Mouse (Mus musculus): ENCODE measurements at regions not wholly inside any gene's neighbourhood (a gene's known extent, or its start where the extent isn't known, plus 50 kb on each side); places are given as distances from the start of the nearest gene placed in this dataset.
A peak's percentile ranks its signal among the peaks of the same experiment; 100 is the strongest.

DNA sequence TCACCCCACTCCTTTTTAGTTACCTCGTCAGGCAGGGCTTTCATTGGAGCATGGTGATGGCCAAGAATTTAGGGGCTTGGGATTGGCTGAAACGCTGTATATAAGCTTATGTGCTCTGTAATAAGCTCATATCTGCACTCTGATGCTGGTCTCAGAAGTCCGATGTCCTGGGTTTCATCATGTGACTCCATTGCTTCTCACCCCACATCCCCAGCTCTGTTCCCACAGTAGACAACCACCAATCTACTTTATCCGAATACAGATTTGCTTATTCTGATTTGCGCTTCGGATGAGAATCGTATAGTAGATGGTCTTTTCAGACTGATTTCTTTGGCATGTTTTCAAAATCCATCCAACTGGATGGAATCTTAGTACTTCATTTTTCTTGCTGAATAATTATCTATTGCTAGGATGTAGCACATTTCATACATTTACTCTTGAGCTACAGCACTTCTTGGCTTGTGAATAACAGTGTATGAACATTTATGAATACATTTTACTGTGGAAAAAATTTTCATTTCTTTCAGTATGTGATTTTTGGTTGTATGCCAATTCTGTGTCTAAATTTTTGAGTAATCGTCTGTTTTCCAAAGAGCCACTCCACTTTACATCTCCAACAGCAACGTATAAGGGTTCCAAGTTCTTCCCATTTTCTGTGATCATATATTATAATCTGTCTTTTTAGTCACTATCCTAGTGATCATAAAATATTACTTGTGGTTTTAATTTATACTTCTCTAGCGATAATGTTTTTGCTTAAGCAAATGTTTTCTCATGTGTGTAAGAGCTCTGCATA, 185.7 kb downstream of the Hace1 start:
- DNase-seq (ENCODE audit: low read depth), result peak; percentile 32
- no peak for TF ChIP-seq POLR2A (IDR thresholded peaks at IDR 0.05; ENCODE audit: borderline replicate concordance, extremely low read depth, insufficient read depth, insufficient read length, poor library complexity, severe bottlenecking)

DNA sequence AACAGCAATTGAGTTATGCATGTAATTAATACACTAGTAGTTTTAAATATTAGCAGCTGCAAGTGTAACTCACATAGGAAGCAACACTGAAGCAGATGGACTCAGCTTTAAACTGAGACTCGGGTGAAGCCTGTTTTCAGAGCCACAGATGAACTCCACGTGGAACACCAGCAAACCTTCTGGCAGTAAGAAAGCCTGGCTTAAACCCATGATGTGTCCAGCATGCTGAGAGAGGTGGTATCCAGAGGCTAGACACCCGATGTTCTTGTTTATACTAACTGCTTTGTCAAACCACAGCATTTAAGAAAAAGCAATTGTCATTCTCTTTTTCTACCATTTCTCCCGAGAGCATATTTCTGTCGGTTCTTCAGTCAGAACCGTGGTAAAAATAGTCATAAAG, 202.1 kb downstream of the Hace1 start:
- peak; percentile 12 for DNase-seq (ENCODE audit: low read depth)
- TF ChIP-seq CTCF (IDR thresholded peaks at IDR 0.05; ENCODE audit: borderline replicate concordance, extremely low read depth, insufficient read depth, insufficient read length), result no peak
- TF ChIP-seq POLR2A (IDR thresholded peaks at IDR 0.05; ENCODE audit: borderline replicate concordance, extremely low read depth, insufficient read depth, insufficient read length, poor library complexity, severe bottlenecking), result no peak

DNA sequence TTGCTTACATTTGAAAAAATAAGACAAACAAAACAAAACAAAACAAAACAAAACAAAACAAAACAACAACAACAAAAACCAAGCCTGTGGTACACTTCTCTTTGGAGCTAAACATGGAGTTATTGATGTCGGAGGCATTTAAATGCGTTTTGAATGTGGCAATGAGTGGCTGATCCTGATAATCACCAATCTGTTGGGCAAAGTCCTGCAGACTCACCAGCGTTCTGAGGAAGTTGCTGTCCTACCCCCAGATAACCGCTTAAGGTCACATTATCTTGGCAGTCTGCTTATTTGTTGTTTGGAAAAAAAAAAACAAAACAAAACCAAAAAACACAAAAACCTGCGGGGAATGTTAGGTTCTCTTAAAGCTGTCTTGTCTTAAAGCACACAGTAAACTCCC, 205.4 kb downstream of the Hace1 start:
- TF ChIP-seq POLR2A (IDR thresholded peaks at IDR 0.05; ENCODE audit: borderline replicate concordance, extremely low read depth, insufficient read depth, insufficient read length, poor library complexity, severe bottlenecking) (no peak), CTCF (IDR thresholded peaks at IDR 0.05; ENCODE audit: borderline replicate concordance, extremely low read depth, insufficient read depth, insufficient read length) (no peak)
- no peak for DNase-seq (ENCODE audit: low read depth)

DNA sequence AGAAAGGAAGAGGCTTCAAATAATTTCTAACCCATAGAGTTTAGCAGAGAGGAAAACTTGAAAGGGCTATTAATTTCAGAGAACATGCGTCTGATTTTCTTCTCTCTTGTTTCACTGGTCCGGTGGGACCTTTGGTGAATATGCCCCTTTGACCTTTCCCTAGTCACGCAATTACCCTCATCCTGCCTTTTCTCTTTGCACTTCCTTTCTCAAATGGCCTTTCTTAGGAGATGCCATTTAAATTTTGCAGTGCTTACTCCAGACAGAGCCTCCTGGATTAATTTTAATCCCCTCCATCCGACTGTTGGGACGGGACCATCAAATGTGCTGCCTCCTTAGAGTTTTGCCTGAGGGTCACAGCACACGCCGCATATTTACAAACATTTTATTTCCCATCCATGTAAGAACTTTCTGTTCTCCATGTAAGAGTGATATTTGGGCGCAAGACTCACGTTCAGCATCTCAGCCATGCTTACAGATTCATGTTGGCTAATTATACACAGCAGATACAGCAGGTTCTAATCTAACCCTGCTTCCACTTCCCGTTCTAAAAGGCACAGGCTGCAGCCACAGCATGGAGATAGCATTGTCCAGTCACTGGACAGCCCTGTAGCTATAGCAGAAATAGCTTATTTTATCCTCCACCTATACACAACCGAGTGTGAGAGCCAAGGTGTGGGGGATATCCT, 206.0 kb downstream of the Hace1 start:
- TF ChIP-seq CTCF (IDR thresholded peaks at IDR 0.05; ENCODE audit: borderline replicate concordance, extremely low read depth, insufficient read depth, insufficient read length) (no peak), POLR2A (IDR thresholded peaks at IDR 0.05; ENCODE audit: borderline replicate concordance, extremely low read depth, insufficient read depth, insufficient read length, poor library complexity, severe bottlenecking) (no peak)
- DNase-seq (ENCODE audit: low read depth), result peak; percentile 9

DNA sequence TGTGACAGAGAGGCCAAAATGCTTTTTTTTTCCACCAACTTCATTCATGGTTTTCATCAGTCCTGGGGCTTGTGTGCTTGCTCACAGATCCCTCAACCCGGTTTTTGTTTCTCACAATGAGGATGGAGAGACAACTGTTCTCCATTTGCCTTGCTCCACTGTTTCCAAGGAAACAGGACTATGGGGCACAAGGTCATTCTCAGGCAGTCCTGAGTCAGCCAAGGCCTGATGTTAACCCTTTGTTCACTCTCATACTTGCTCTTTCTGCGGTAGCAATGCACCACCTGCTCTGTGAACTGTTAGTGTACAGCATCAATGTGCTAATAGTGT, 206.5 kb downstream of the Hace1 start:
- no peak for TF ChIP-seq CTCF (IDR thresholded peaks at IDR 0.05; ENCODE audit: borderline replicate concordance, extremely low read depth, insufficient read depth, insufficient read length)
- TF ChIP-seq POLR2A (IDR thresholded peaks at IDR 0.05; ENCODE audit: borderline replicate concordance, extremely low read depth, insufficient read depth, insufficient read length, poor library complexity, severe bottlenecking), result no peak
- peak; percentile 31 for DNase-seq (ENCODE audit: low read depth)

DNA sequence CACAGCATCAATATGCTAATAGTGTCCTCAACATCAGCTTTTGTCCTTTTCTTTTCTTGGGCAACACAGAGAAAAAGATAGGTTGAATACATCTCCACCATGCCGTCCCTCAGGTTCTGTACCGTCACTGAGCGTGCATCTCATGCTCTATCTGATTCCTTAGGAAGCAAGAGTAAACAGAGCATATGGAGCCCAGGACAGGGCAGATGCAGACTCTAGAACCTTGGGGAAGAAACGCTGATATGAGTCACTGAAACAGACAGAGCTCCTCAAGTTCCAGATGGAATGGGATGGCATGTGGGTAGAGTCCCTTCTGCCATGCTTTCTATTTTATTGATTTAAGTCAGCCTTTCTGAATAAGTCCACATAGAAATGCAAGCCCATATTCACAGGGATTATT, 206.9 kb downstream of the Hace1 start:
- TF ChIP-seq CTCF (IDR thresholded peaks at IDR 0.05; ENCODE audit: borderline replicate concordance, extremely low read depth, insufficient read depth, insufficient read length) (no peak), POLR2A (IDR thresholded peaks at IDR 0.05; ENCODE audit: borderline replicate concordance, extremely low read depth, insufficient read depth, insufficient read length, poor library complexity, severe bottlenecking) (no peak)
- no peak for DNase-seq (ENCODE audit: low read depth)

DNA sequence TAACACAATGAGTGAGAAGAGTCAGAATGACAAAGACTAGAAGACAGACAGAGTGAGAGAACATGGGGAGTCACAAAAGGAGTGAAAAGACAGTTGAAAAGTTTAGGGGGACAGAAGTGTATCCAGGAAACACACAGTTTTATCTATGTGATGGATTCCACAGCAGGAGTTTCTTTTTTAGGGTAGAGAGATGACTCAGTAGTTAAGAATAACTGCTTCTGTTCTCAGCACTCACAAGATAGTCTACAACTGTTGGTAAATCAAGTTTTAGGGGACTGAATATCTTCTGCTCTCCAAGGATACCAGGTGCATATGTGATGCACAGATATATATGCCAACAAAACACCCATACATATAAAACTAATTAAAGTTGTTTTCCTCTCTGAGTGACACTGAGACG, 210.7 kb downstream of the Hace1 start:
- DNase-seq (ENCODE audit: low read depth), result no peak
- TF ChIP-seq CTCF (IDR thresholded peaks at IDR 0.05; ENCODE audit: borderline replicate concordance, extremely low read depth, insufficient read depth, insufficient read length) (no peak), POLR2A (IDR thresholded peaks at IDR 0.05; ENCODE audit: borderline replicate concordance, extremely low read depth, insufficient read depth, insufficient read length, poor library complexity, severe bottlenecking) (no peak)

DNA sequence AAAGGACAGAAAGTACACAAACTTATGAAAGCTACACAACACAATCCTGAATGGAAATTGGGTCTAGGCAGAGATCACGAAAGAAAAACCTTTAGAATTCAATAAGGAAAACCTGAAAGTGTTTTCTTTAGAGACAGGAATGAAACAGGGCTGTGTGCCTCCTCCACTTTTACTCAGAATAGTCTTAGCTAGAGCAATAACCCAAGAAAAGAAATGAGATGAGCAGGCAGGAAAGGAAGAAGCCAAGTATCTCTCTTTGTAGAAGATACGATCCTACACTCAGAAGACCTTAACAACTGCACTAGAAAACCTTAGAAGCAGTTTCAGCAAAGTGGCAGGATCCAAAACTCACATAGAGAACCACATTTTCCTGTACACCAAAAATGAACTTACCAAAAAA, 218.0 kb downstream of the Hace1 start:
- DNase-seq (ENCODE audit: low read depth), result no peak
- TF ChIP-seq POLR2A (IDR thresholded peaks at IDR 0.05; ENCODE audit: borderline replicate concordance, extremely low read depth, insufficient read depth, insufficient read length, poor library complexity, severe bottlenecking), result no peak
- no peak for TF ChIP-seq CTCF (IDR thresholded peaks at IDR 0.05; ENCODE audit: borderline replicate concordance, extremely low read depth, insufficient read depth, insufficient read length)

DNA sequence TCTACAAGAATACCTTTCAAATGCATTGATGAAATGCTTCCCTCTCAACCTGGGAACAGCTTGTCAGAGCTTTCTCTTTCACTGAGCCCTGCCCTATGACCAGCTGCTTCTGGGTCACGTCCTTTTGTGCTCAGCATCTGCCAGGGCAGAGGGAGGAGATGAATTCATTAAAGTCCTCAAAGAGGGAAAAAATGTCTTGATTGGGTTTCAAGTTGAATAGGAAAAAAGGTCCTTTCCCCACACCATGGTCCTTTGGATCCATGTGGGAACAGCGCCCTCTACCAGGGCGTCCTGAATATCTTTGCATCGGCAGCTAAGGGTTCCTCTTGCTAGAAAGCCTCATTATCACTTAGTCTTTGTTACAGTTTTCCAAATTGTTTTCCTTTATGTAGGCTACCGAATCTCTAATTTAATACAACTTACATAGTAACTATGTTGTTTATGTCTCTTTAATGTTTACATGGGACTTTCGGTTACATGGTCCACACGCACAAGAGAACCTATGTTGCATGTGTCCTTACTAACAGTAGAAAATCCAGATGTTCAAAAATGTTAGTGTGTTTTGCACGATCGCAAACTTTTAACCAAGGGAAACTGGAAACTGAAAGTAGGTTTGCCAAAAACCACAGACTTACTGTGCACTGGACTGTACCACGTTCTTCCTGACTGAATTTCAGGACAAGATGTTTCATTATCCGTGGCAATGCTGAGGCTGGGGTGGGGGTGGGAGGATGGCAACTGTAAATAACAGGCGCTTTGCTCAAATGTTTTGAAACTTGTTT, 222.6 kb downstream of the Hace1 start:
- peak; percentile 67 for TF ChIP-seq CTCF (IDR thresholded peaks at IDR 0.05; ENCODE audit: borderline replicate concordance, extremely low read depth, insufficient read depth, insufficient read length)
- TF ChIP-seq POLR2A (IDR thresholded peaks at IDR 0.05; ENCODE audit: borderline replicate concordance, extremely low read depth, insufficient read depth, insufficient read length, poor library complexity, severe bottlenecking), result no peak
- peak; percentile 70 for DNase-seq (ENCODE audit: low read depth)

DNA sequence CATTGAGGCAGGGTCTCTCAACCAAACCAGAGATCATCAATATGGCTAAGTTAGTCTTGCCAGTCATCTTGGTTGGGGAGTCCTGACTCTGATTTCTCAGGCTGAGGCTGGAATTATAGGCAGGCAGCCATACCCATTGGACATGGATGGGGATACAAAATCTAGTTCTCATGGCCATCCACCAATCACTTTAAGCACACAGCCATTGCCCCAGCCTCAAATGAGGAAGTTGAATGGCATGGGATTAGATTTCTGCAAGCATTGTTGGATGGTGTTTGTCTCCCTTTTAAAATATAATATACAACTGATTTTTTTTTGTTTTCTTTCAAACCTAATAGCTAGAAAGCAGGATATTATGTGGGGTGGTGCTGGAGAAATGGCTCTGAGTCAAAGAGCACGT, 223.8 kb downstream of the Hace1 start:
- DNase-seq (ENCODE audit: low read depth), result no peak
- TF ChIP-seq CTCF (IDR thresholded peaks at IDR 0.05; ENCODE audit: borderline replicate concordance, extremely low read depth, insufficient read depth, insufficient read length) (no peak), POLR2A (IDR thresholded peaks at IDR 0.05; ENCODE audit: borderline replicate concordance, extremely low read depth, insufficient read depth, insufficient read length, poor library complexity, severe bottlenecking) (no peak)

DNA sequence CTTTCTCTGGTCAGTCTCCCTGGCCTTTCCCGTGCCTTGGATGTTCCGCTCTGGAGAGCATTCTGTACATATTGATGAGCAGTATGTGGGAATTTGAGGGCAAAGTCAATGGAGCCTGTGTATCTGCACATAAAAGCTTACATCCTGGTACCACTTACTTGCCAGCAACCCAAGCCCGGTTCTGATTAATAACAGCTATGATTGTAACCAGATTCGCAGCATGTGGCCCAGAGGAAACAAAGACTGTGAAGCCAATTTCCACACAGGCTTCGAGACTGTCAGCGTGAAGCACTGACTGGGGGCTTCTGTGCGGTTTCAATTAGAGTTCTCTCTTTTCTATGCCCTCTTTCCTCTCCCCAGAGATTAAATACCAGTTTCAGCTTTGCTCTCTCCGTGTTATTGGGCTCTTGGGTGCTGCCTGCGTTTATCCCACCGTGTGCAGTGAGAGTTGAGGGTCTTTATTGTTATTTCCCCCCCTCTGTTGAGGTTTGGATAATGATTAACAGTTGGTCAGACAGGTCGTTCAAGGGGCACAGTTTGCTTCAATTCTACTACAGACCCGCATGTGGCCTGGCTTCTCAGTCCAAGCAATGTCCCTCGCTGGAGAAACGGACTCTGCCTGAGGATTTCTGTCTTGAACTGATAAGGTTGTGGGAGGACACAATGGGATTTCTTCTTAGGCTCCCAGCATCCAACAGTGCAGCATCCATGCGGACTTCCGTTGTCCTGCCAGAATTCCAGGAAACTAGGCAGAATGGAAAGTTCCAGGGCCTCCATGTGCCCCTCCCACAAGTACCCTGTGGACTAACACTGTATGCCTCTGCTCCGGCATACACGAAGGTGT, 229.6 kb downstream of the Hace1 start:
- TF ChIP-seq POLR2A (IDR thresholded peaks at IDR 0.05; ENCODE audit: borderline replicate concordance, extremely low read depth, insufficient read depth, insufficient read length, poor library complexity, severe bottlenecking) (no peak), CTCF (IDR thresholded peaks at IDR 0.05; ENCODE audit: borderline replicate concordance, extremely low read depth, insufficient read depth, insufficient read length) (no peak)
- DNase-seq (ENCODE audit: low read depth), result peak; percentile 36

Measured in brain, embryonic 14.5 days (tissue).